Mouse (Mus musculus) brain, embryonic 14.5 days (tissue): ENCODE measurements at regions not wholly inside any gene's neighbourhood (a gene's known extent, or its start where the extent isn't known, plus 50 kb on each side); places are given as distances from the start of the nearest gene placed in this dataset.

Experiments
- CTCF ChIP-seq: fragments of 200-500 bp; IDR thresholded peaks from 2 replicates; pipeline ENCODE4 v1.5.1; 2012; ENCODE audit warnings: inconsistent platforms, mild to moderate bottlenecking, moderate library complexity, borderline replicate concordance; ENCODE audit not compliant: insufficient read depth, insufficient read length; ENCODE audit errors: extremely low read depth
- POLR2A ChIP-seq: fragments of 200-500 bp; IDR thresholded peaks from 2 replicates; pipeline ENCODE4 v1.6.1; 2012; ENCODE audit warnings: mild to moderate bottlenecking, inconsistent platforms, borderline replicate concordance; ENCODE audit not compliant: poor library complexity, insufficient read depth, insufficient read length, severe bottlenecking; ENCODE audit errors: extremely low read depth

GRCm38 (mm10) chr3:101173954-101174353 is 63.9 kb upstream of the Ptgfrn start:
- no peak for TF ChIP-seq CTCF
- no peak for TF ChIP-seq POLR2A
